24 mouse cellular contexts compared by ENCODE assay signal in genomic region chr8:77843229-77843628, GRCm38 (mm10).
DNase-seq lines count a peak whose midpoint lies in the region; ATAC-seq and TF ChIP-seq lines count a peak whose summit lies in the region.
"Had no signal": no experiment of that assay in that cellular context is flagged by ENCODE, and none has a peak within 500 bp of the region (broad histone marks: within the 10 kb centered on the region; RNA-seq: fewer than 3 reads in every experiment).

No protein-coding gene starts in this region.

- H3K9me3 ChIP-seq in embryonic facial prominence, embryonic 10.5 days: no peaks in the 10 kb centered on the region
- no peaks in the 10 kb centered on the region for H3K9me3 ChIP-seq in forebrain, embryonic 16.5 days (ENCODE audit: control insufficient read depth, low read length)
- H3K9me3 ChIP-seq in liver, embryonic 11.5 days (ENCODE audit: control insufficient read depth, low read length): no peaks in the 10 kb centered on the region
- H3K9me3 ChIP-seq: heart, embryonic 12.5 days; heart, embryonic 15.5 days; hindbrain, embryonic 10.5 days; hindbrain, embryonic 13.5 days had no signal

- 47% methylated on average over 3 of the region's 3 CpGs for WGBS in embryonic facial prominence, embryonic 10.5 days
- 90% methylated on average over 3 of the region's 3 CpGs for WGBS in forebrain, embryonic 16.5 days
- WGBS in liver, embryonic 11.5 days: 69% methylated on average over 3 of the region's 3 CpGs

- peak overlapping the region; percentile 66; the same call in 1 of the 2 replicates for H3K27ac ChIP-seq in embryonic facial prominence, embryonic 10.5 days (replicated peaks)
- H3K27ac ChIP-seq in forebrain, embryonic 16.5 days (ENCODE audit: low read length): no peak overlapping the region
- no peak overlapping the region for H3K27ac ChIP-seq in liver, embryonic 11.5 days (ENCODE audit: low read depth, low read length)
- H3K27ac ChIP-seq: heart, embryonic 15.5 days; hindbrain, embryonic 10.5 days; hindbrain, embryonic 13.5 days had no signal

- no peak for TF ChIP-seq POLR2A in myocyte (IDR thresholded peaks at IDR 0.05; ENCODE audit: insufficient read length, low read depth)

- peaks cover 16% of the 10 kb centered on the region for H3K4me1 ChIP-seq in embryonic facial prominence, embryonic 10.5 days
- H3K4me1 ChIP-seq in forebrain, embryonic 16.5 days (replicated peaks; ENCODE audit: control insufficient read depth, insufficient read depth, low read length): no peaks in the 10 kb centered on the region
- no peaks in the 10 kb centered on the region for H3K4me1 ChIP-seq in liver, embryonic 11.5 days (replicated peaks; ENCODE audit: control insufficient read depth, insufficient read depth, low read length)
- H3K4me1 ChIP-seq: heart, embryonic 12.5 days; heart, embryonic 15.5 days; hindbrain, embryonic 10.5 days; hindbrain, embryonic 13.5 days had no signal

- no peaks in the 10 kb centered on the region for H3K79me2 ChIP-seq in myocyte (ENCODE audit: control insufficient read depth, insufficient read depth)

- H3K27me3 ChIP-seq in embryonic facial prominence, embryonic 10.5 days (replicated peaks; ENCODE audit: low read depth, poor library complexity, severe bottlenecking): no peaks in the 10 kb centered on the region
- no peaks in the 10 kb centered on the region for H3K27me3 ChIP-seq in myocyte (ENCODE audit: control insufficient read depth, insufficient read depth, insufficient read length)
- no peaks in the 10 kb centered on the region for H3K27me3 ChIP-seq in forebrain, embryonic 16.5 days (replicated peaks; ENCODE audit: control insufficient read depth, insufficient read depth, low read length)
- no peaks in the 10 kb centered on the region for H3K27me3 ChIP-seq in liver, embryonic 11.5 days (replicated peaks; ENCODE audit: control insufficient read depth, insufficient read depth, low read length)
- H3K27me3 ChIP-seq: heart, embryonic 12.5 days; heart, embryonic 15.5 days; hindbrain, embryonic 13.5 days had no signal

- no peak overlapping the region for H3K4me2 ChIP-seq in myocyte (ENCODE audit: low read depth)
- H3K4me2 ChIP-seq in forebrain, embryonic 16.5 days (ENCODE audit: low read length): no peak overlapping the region
- H3K4me2 ChIP-seq in liver, embryonic 11.5 days: no peak overlapping the region
- H3K4me2 ChIP-seq: heart, embryonic 12.5 days; heart, embryonic 15.5 days; hindbrain, embryonic 13.5 days had no signal

- DNase-seq in NIH3T3 (ENCODE audit: low read depth): peak; percentile 66
- DNase-seq in embryonic facial prominence, embryonic 10.5 days (ENCODE audit: low spot score): no peak
- peak; percentile 51 for DNase-seq in fibroblast of lung, adult 2 months (ENCODE audit: low read depth)
- DNase-seq in liver, embryonic 11.5 days (ENCODE audit: low spot score): no peak
- DNase-seq in kidney, postnatal 14 days: no peak
- DNase-seq: adrenal gland, adult 2 months; adrenal gland, postnatal 14 days; cerebellum, adult 11 months; cerebellum, adult 2 months; cerebellum, adult 9-11 months; gastrocnemius, postnatal 25 days; heart, adult 18-20 months; heart, postnatal 10 days; heart, postnatal 36 days had no signal

- no peaks in the 10 kb centered on the region for H3K36me3 ChIP-seq in embryonic facial prominence, embryonic 10.5 days (replicated peaks)
- H3K36me3 ChIP-seq in myocyte (ENCODE audit: control insufficient read depth, insufficient read depth): no peaks in the 10 kb centered on the region
- H3K36me3 ChIP-seq in forebrain, embryonic 16.5 days (ENCODE audit: control insufficient read depth, insufficient read depth): no peaks in the 10 kb centered on the region
- H3K36me3 ChIP-seq in liver, embryonic 11.5 days (ENCODE audit: control insufficient read depth, insufficient read depth, low read length): no peaks in the 10 kb centered on the region
- H3K36me3 ChIP-seq: heart, embryonic 12.5 days; heart, embryonic 15.5 days; hindbrain, embryonic 10.5 days; hindbrain, embryonic 13.5 days had no signal

- H3K9ac ChIP-seq in forebrain, embryonic 16.5 days (replicated peaks; ENCODE audit: low read depth, low read length): no peak overlapping the region
- no peak overlapping the region for H3K9ac ChIP-seq in liver, embryonic 11.5 days (ENCODE audit: low read depth, low read length)
- H3K9ac ChIP-seq: heart, embryonic 12.5 days; heart, embryonic 15.5 days; hindbrain, embryonic 13.5 days had no signal

- H3K4me3 ChIP-seq in embryonic facial prominence, embryonic 10.5 days: no peak overlapping the region
- no peak overlapping the region for H3K4me3 ChIP-seq in myocyte
- H3K4me3 ChIP-seq in forebrain, embryonic 16.5 days (replicated peaks; ENCODE audit: low read length): no peak overlapping the region
- no peak overlapping the region for H3K4me3 ChIP-seq in liver, embryonic 11.5 days (ENCODE audit: low read depth, low read length)
- H3K4me3 ChIP-seq: heart, embryonic 12.5 days; heart, embryonic 15.5 days; hindbrain, embryonic 10.5 days; hindbrain, embryonic 13.5 days had no signal

- no peak overlapping the region for H3ac ChIP-seq in myocyte (ENCODE audit: control insufficient read depth, insufficient read length)

- ATAC-seq in forebrain, embryonic 16.5 days: no peak
- no peak for ATAC-seq in liver, embryonic 11.5 days (replicated peaks; ENCODE audit: low FRiP score)
- ATAC-seq: forebrain, embryonic 14.5 days; hindbrain, embryonic 16.5 days; intestine, embryonic 16.5 days; Patski had no signal

TF ChIP-seq in myocyte, 11 proteins besides CTCF, POLR2A, EP300 and RAD21:
- TF ChIP-seq E2F4 (IDR thresholded peaks at IDR 0.05; ENCODE audit: insufficient read depth): no peak
- TF ChIP-seq MAX (IDR thresholded peaks at IDR 0.05; ENCODE audit: low read depth): no peak
- no peak for TF ChIP-seq TCF12 (IDR thresholded peaks at IDR 0.05; ENCODE audit: insufficient read depth, poor library complexity, severe bottlenecking)
- peak; percentile 58 for TF ChIP-seq CEBPB (IDR thresholded peaks at IDR 0.05; ENCODE audit: insufficient read depth, poor library complexity, severe bottlenecking)
- no peak for TF ChIP-seq REST (IDR thresholded peaks at IDR 0.05; ENCODE audit: insufficient read depth, insufficient read length)

Comparison
In these comparisons a context has a peak if more than half of its experiments do, and no peak if none do; other contexts are left out.
1. DNase-seq: peak in NIH3T3 (single experiment) and fibroblast of lung, adult 2 months (single experiment); none in embryonic facial prominence, embryonic 10.5 days (single experiment), liver, embryonic 11.5 days (single experiment) and kidney, postnatal 14 days (single experiment).